Comparison of ENCODE assay signal across 10 mouse cellular contexts in genomic region chr2:145958097-145958496, GRCm38 (mm10). TPM values are rescaled to one million over a fixed set of nuclear protein-coding genes. Genes with fewer than 3 reads are reported as not detected.
"Had no signal": no experiment of that assay in that cellular context is flagged by ENCODE, and none has a peak within 500 bp of the region (broad histone marks: within the 10 kb centered on the region; RNA-seq: fewer than 3 reads in every experiment).

No protein-coding gene starts in this region.

- H3K36me3 ChIP-seq: kidney, embryonic 15.5 days; limb, embryonic 13.5 days; midbrain, embryonic 13.5 days had no signal

- H3K27ac ChIP-seq: kidney, embryonic 15.5 days; limb, embryonic 13.5 days; liver, embryonic 14.5 days; midbrain, embryonic 13.5 days; stomach, postnatal 0 days had no signal

- DNase-seq: lung, adult 18-20 months had no signal

- H3K9ac ChIP-seq: kidney, embryonic 15.5 days; limb, embryonic 13.5 days; liver, embryonic 14.5 days; midbrain, embryonic 13.5 days had no signal

- H3K4me2 ChIP-seq: kidney, embryonic 15.5 days; limb, embryonic 13.5 days; midbrain, embryonic 13.5 days had no signal

- H3K4me3 ChIP-seq: kidney, embryonic 15.5 days; limb, embryonic 13.5 days; midbrain, embryonic 13.5 days; myocyte had no signal

- H3K9me3 ChIP-seq: kidney, embryonic 15.5 days; limb, embryonic 13.5 days; midbrain, embryonic 13.5 days had no signal

- H3K4me1 ChIP-seq: kidney, embryonic 15.5 days; limb, embryonic 13.5 days had no signal

RNA-seq across cellular contexts. Expression of gene Cfap61, which starts 23.5 kb away (rescaled TPM):
- total RNA-seq: liver, adult 2 months; megakaryocyte-erythroid progenitor cell, adult 5-6 weeks; neutrophil, adult 5-6 weeks had no signal
- polyA plus RNA-seq: liver, adult 2 months; liver, embryonic 14.5 days had no signal
